Mouse (Mus musculus) kidney, embryonic 16.5 days (tissue): ENCODE measurements around the gene Prr9. TPM values are rescaled to one million over a fixed set of nuclear protein-coding genes. Genes with fewer than 3 reads are reported as not detected.
A peak's percentile ranks its signal among the peaks of the same experiment; 100 is the strongest.

Experiments
- ATAC-seq: fragments of 200-750 bp; cut with Nextera tagmentation; 2 replicates; pipeline ENCODE4 v1.8.0; 2017; ENCODE audit warnings: moderate TSS enrichment; ENCODE audit not compliant: low FRiP score, low TSS enrichment
- H3K27ac ChIP-seq: fragments of 300-500 bp; sonication (generic); 2 replicates; pipeline ENCODE4 v1.5.1; 2014; ENCODE audit warnings: low read length
- H3K27me3 ChIP-seq: fragments of 300-500 bp; sonication (generic); 2 replicates; pipeline ENCODE4 v1.6.1; 2014; ENCODE audit warnings: low read length, control low read depth, mixed read lengths; ENCODE audit not compliant: insufficient read depth
- H3K36me3 ChIP-seq: fragments of 300-500 bp; sonication (generic); 2 replicates; pipeline ENCODE4 v1.6.1; 2014; ENCODE audit warnings: low read length, control low read depth, mixed read lengths; ENCODE audit not compliant: insufficient read depth
- H3K4me1 ChIP-seq: fragments of 300-500 bp; sonication (generic); 2 replicates; pipeline ENCODE4 v1.6.1; 2014; ENCODE audit warnings: low read length, control low read depth, mixed read lengths; ENCODE audit not compliant: insufficient read depth
- H3K4me2 ChIP-seq: fragments of 300-500 bp; sonication (generic); replicated peaks from 2 replicates; pipeline ENCODE4 v1.6.1; 2014; ENCODE audit warnings: low read depth, low read length
- H3K4me3 ChIP-seq: fragments of 300-500 bp; sonication (generic); 2 replicates; pipeline ENCODE4 v1.5.1; 2014; ENCODE audit warnings: mild to moderate bottlenecking, low read length
- H3K9ac ChIP-seq: fragments of 300-500 bp; sonication (generic); replicated peaks from 2 replicates; pipeline ENCODE4 v1.6.1; 2014; ENCODE audit warnings: low read length
- H3K9me3 ChIP-seq: fragments of 300-500 bp; sonication (generic); 2 replicates; pipeline ENCODE4 v1.6.1; 2016; ENCODE audit warnings: low read length, control low read depth
- WGBS: fragments of 180-500 bp; shearing (Covaris S2); extraction: QIAGEN DNeasy Blood & Tissue Kit; methylation state at CpG from one replicate; pipeline ENCODE4 v1.1.7; 2014; 5-methylcytosine and 5-hydroxymethylcytosine counted together
- polyA plus RNA-seq: library from polyadenylated mRNA; unstranded; fragments of >200 nt; fragmentation: Nextera tagmentation; extraction: Ambion mirVana; gene quantifications from 2 replicates; pipeline ENCODE4 v1.2.1, GENCODE M21; 2015

Gene Prr9
- polyA plus RNA-seq, 1 experiment from 2014 or later: not detected

DNA sequence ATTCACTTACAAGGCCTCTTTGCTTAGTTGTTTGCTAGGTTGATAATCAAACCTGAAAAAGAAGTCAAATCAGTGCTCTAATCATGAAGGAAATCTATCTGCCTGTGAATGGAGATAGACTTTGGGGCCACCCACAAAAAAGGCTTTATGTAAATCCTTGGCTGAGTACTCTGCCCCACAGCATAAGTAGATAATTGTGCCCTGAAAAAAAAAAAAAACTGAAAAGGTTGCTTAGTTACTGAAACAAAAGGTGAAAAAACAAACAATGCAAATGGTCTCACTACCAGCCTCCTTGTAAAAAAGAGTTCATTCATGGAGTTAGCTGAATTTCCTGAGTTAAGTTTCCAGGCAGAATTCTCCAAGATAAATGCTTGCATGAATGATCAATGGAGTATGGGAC, 13.0 kb downstream of the Prr9 start:
- no peaks in the 10 kb centered on the region for H3K4me1 ChIP-seq
- H3K9me3 ChIP-seq: no peaks in the 10 kb centered on the region
- H3K4me2 ChIP-seq: no peak overlapping the region
- no peak overlapping the region for H3K27ac ChIP-seq
- ATAC-seq: no peak
- no peaks in the 10 kb centered on the region for H3K36me3 ChIP-seq
- no peaks in the 10 kb centered on the region for H3K27me3 ChIP-seq
- no peak overlapping the region for H3K4me3 ChIP-seq
- H3K9ac ChIP-seq: no peak overlapping the region

DNA sequence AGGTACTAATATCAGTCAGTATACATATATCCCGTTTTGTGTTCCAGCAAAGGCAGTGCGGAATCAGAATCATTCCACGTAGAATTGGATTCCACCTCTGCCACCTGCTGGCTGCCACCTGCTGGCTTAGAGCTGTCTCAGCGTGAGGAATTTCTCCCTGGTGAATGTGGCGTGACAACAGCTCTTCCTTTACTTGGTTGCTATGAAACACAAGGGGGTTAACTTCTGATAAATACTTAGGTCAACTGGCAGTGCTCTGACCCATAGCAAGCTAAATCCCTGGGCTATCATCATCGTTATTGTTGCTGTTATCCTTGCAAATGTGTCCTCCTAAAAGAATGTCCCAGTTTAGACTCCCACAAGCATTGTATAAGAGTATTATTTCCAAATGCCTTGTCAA, 17.2 kb downstream of the Prr9 start:
- Histone ChIP-seq H3K27ac (no peak overlapping the region), H3K9ac (no peak overlapping the region), H3K4me2 (no peak overlapping the region), H3K9me3 (no peaks in the 10 kb centered on the region), H3K36me3 (no peaks in the 10 kb centered on the region), H3K4me1 (no peaks in the 10 kb centered on the region), H3K27me3 (no peaks in the 10 kb centered on the region), H3K4me3 (no peak overlapping the region)
- ATAC-seq: peak; percentile 91; the same call in 1 of the 2 replicates
- WGBS: 7% methylated on average over 6 of the region's 6 CpGs

DNA sequence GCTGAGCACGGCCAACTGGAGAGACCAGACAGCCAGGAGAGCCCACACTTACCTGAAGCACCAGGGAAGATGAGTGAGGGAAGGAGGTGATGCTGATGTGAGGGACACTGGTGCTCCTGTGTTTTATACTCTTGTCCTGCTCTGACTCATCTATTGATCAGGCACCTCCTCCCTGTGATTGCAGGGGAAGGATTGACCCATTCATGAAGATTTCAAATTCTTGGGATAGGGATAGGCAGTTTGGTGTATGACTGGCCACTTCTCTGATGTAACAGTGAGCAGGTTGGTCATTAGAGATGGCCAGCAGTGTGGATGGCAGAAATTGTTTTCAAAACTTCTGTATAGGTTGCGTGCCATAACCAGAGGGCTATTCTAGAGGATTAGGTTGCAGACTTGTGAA, 40.7 kb downstream of the Prr9 start, which contains the start of gene Lor:
Lor (minus strand) TSS at position 101 of the 400 bp plus-strand sequence.
- peak within 1 kb of the TSS; percentile 96 for H3K4me2 ChIP-seq
- no peaks in the 10 kb centered on the region; the same call in 1 of the 2 replicates for H3K4me1 ChIP-seq
- H3K36me3 ChIP-seq: no peaks in the 10 kb centered on the region
- peak within 1 kb of the TSS; percentile 73; the same call in 1 of the 2 replicates for H3K4me3 ChIP-seq
- no peaks in the 10 kb centered on the region for H3K9me3 ChIP-seq
- H3K27me3 ChIP-seq: peaks cover 24% of the 10 kb centered on the region
- 82% methylated on average over 2 of the region's 2 CpGs for WGBS
- no peak within 1 kb of the TSS for H3K27ac ChIP-seq
- ATAC-seq: no peak
- H3K9ac ChIP-seq: no peak within 1 kb of the TSS

DNA sequence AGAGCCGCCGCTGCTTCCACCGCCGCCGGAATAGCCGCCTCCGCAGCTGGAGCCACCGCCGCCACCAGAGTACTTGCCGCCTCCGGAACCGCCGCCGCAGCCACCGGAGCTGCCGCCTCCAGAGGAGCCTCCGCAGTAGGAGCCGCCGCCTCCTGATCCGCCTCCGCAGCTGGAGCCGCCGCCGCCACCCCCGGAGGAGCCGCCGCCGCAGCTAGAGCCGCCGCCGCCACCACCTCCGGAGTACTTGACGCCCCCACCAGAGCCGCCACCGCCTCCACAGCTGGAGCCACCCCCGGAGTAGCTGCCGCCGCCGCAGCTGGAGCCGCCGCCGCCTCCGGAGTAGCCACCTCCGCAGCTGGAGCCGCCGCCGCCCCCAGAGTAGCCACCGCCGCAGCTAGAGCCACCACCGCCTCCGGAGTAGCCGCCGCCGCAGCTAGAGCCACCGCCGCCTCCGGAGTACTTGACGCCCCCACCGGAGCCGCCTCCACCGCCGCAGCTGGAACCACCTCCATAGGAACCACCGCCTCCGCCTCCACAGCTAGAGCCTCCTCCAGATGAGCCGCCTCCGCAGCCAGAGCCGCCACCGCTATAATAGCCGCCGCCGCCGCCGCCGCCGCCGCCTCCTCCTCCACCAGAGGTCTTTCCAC, 42.3 kb downstream of the Prr9 start:
- H3K4me1 ChIP-seq: no peaks in the 10 kb centered on the region; the same call in 1 of the 2 replicates
- ATAC-seq: peak; percentile 83
- peaks cover 24% of the 10 kb centered on the region for H3K27me3 ChIP-seq
- peak overlapping the region; percentile 96 for H3K4me2 ChIP-seq
- H3K27ac ChIP-seq: peak overlapping the region; percentile 29; the same call in 1 of the 2 replicates
- H3K9me3 ChIP-seq: no peaks in the 10 kb centered on the region
- under 1% methylated on average over 60 of the region's 76 CpGs for WGBS
- H3K36me3 ChIP-seq: no peaks in the 10 kb centered on the region
- peak overlapping the region; percentile 73 for H3K4me3 ChIP-seq
- H3K9ac ChIP-seq: peak overlapping the region; percentile 64

DNA sequence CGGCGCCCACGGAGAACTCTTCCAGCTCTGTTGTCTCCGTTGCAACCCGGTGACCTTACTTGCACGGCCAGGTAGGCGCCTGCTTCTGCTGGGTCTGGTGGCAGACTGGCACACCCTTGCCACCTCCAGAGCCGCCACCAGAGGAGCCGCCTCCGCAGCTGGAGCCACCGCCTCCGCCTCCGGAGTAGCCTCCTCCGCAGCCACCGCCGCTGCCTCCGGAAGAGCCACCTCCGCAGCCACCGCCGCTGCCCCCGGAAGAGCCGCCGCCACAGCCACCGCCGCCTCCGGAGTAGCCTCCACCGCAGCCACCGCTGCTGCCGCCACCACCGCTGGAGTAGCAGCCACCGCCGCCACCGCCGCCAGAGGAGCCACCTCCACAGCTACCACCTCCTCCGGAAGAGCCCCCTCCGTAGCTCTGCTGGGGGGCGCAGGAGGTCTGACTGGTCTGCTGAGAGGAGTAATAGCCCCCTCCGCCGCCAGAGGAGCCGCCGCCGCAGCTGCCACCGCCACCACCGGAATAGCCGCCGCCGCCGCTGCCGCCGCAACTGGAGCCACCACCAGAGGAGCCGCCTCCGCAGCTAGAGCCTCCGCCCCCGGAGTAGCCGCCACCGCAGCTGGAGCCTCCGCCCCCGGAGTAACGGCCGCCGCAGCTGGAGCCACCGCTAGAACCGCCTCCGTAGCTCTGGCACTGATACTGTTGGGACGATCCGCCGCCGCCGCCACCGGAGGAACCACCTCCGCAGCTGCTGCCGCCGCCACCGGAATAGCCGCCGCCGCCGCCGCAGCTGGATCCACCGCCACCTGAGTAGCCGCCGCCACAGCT, 43.1 kb downstream of the Prr9 start:
- Histone ChIP-seq H3K4me2 (peak overlapping the region; percentile 96), H3K4me1 (no peaks in the 10 kb centered on the region; the same call in 1 of the 2 replicates), H3K27me3 (peaks cover 24% of the 10 kb centered on the region), H3K27ac (peak overlapping the region; percentile 50; the same call in 1 of the 2 replicates), H3K9me3 (no peaks in the 10 kb centered on the region), H3K9ac (peak overlapping the region; percentile 64), H3K4me3 (peak overlapping the region; percentile 73), H3K36me3 (no peaks in the 10 kb centered on the region)
- ATAC-seq: peak; percentile 88
- under 1% methylated on average over 67 of the region's 82 CpGs for WGBS

Other genes with a start within 250 kb of the Prr9 start
- not detected in 2 replicates for gene Pglyrp3, start 109.4 kb downstream of the Prr9 start, polyA plus RNA-seq
- 0.63 and 0.69 TPM in 2 replicates for gene Lor, start 40.8 kb downstream of the Prr9 start, polyA plus RNA-seq
- not detected in 2 replicates for gene Lelp1, start 18.8 kb upstream of the Prr9 start, polyA plus RNA-seq
- 0.12 TPM in 1 of 2 replicates, not detected in the other for gene Sprr2a1, start 91.9 kb upstream of the Prr9 start, polyA plus RNA-seq
- 2.8 and 3.6 TPM in 2 replicates for gene Sprr2a2, start 92.0 kb upstream of the Prr9 start, polyA plus RNA-seq
- gene Sprr2a3, start 161.5 kb upstream of the Prr9 start, polyA plus RNA-seq: 0.49 and 0.69 TPM in 2 replicates
- not detected in 2 replicates for gene Sprr2b, start 192.7 kb upstream of the Prr9 start, polyA plus RNA-seq
- not detected in 2 replicates for gene Sprr2d, start 215.2 kb upstream of the Prr9 start, polyA plus RNA-seq
- gene Sprr2e, start 228.2 kb upstream of the Prr9 start, polyA plus RNA-seq: not detected in 2 replicates
- 38.9 and 39.7 TPM in 2 replicates for gene Sprr2f, start 241.2 kb upstream of the Prr9 start, polyA plus RNA-seq